In genomic region chr2:30249182-30249581, GRCm38 (mm10) we compare ENCODE assay signal across 23 mouse cellular contexts. TPM values are rescaled to one million over a fixed set of nuclear protein-coding genes. Genes with fewer than 3 reads are reported as not detected.
DNase-seq lines count a peak whose midpoint lies in the region; ATAC-seq and TF ChIP-seq lines count a peak whose summit lies in the region.
"Had no signal": no experiment of that assay in that cellular context is flagged by ENCODE, and none has a peak within 500 bp of the region (broad histone marks: within the 10 kb centered on the region; RNA-seq: fewer than 3 reads in every experiment).

No protein-coding gene starts in this region.

- intact Hi-C loops in heart, adult 2 months (cut with DNase I), result no loop called here

- no peak for DNase-seq in frontal cortex, adult 2 months (ENCODE audit: extremely low spot score in 1 of 2, low spot score in 1 of 2)
- peak in 1 of 2 experiments; percentile 20 for DNase-seq in heart, adult 2 months
- DNase-seq in heart, adult 9 months (ENCODE audit: low spot score in 2 of 2), result no peak
- DNase-seq in right cerebral cortex, adult 18-20 months, result peak; percentile 44
- DNase-seq in right cerebral cortex, postnatal 36 days (ENCODE audit: low spot score in 2 of 2), result no peak
- DNase-seq in lung, postnatal 14 days, result no peak
- DNase-seq: adrenal gland, postnatal 10 days; cerebellum, adult 11-12 months; cerebellum, adult 9-10 months; heart, postnatal 10 days; heart, postnatal 4 days had no signal

- H3K79me2 ChIP-seq in heart, adult 2 months (replicated peaks; ENCODE audit: control insufficient read depth, insufficient read depth, low read length), result peaks cover 12% of the 10 kb centered on the region

- TF ChIP-seq POLR2A in heart, adult 2 months (IDR thresholded peaks at IDR 0.05; ENCODE audit: insufficient read depth, low read depth, low read length), result no peak

- 84% methylated on average over 3 of the region's 3 CpGs for WGBS in heart, adult 2 months

- H3K4me1 ChIP-seq in heart, adult 2 months (ENCODE audit: control insufficient read depth, insufficient read depth, low read length), result peaks cover 57% of the 10 kb centered on the region
- H3K4me1 ChIP-seq: forebrain, embryonic 13.5 days had no signal

- TF ChIP-seq EP300 in heart, adult 2 months (IDR thresholded peaks at IDR 0.05; ENCODE audit: insufficient read depth, low read depth, low read length), result no peak

- H3K36me3 ChIP-seq in heart, adult 2 months (ENCODE audit: control insufficient read depth, insufficient read depth, low read length), result peaks cover 41% of the 10 kb centered on the region

- no peak overlapping the region for H3K4me3 ChIP-seq in heart, adult 2 months
- H3K4me3 ChIP-seq: forebrain, embryonic 13.5 days; heart, embryonic 10.5 days; hindbrain, embryonic 12.5 days had no signal

- peak overlapping the region; percentile 24 for H3K27ac ChIP-seq in heart, adult 2 months
- H3K27ac ChIP-seq: forebrain, embryonic 13.5 days; heart, embryonic 10.5 days; hindbrain, embryonic 12.5 days had no signal

- no peaks in the 10 kb centered on the region for H3K27me3 ChIP-seq in heart, adult 2 months (ENCODE audit: control insufficient read depth, insufficient read depth, low read length)
- H3K27me3 ChIP-seq: forebrain, embryonic 13.5 days; hindbrain, embryonic 12.5 days had no signal

- no peak for TF ChIP-seq CTCF in heart, adult 2 months (IDR thresholded peaks at IDR 0.05)

- ATAC-seq in frontal cortex, adult (ENCODE audit: low TSS enrichment), result peak; percentile 53; the same call in 1 of the 2 replicates
- ATAC-seq: forebrain, embryonic 13.5 days; hindbrain, embryonic 16.5 days; inflammation-experienced regulatory T-cells, adult 6 months had no signal

- no peak overlapping the region for H3K9ac ChIP-seq in heart, adult 2 months (ENCODE audit: low read depth, low read length)
- H3K9ac ChIP-seq: forebrain, embryonic 13.5 days; hindbrain, embryonic 12.5 days had no signal

RNA-seq across cellular contexts. Expression of gene Gm28035, which starts 8.8 kb away (rescaled TPM):
- 22.6 and 24.8 TPM in 2 replicates for polyA plus RNA-seq in frontal cortex, adult 2 months (2012; rRNA removed)
- 1 to 10 TPM; 4.6 to 6.0 TPM for total RNA-seq in heart, adult 2 months (2021)
- polyA plus RNA-seq in heart, adult 2 months (2012; rRNA removed), result 7.6 and 14.7 TPM in 2 replicates
- total RNA-seq: MEL had no signal

RNA-seq across cellular contexts. Expression of gene Lrrc8a, which starts 11.7 kb away (rescaled TPM):
- polyA plus RNA-seq in frontal cortex, adult 2 months (2012; rRNA removed), result 35.1 and 35.7 TPM in 2 replicates
- 10 to 100 TPM; 68.2 to 83.3 TPM for total RNA-seq in heart, adult 2 months (2021)
- 46.4 and 49.1 TPM in 2 replicates for polyA plus RNA-seq in heart, adult 2 months (2012; rRNA removed)

RNA-seq across cellular contexts. Expression of gene Phyhd1, which starts 16.8 kb away (rescaled TPM):
- polyA plus RNA-seq in frontal cortex, adult 2 months (2012; rRNA removed), result 33.8 and 34.0 TPM in 2 replicates
- 100 to 1,000 TPM; 112 to 148 TPM for total RNA-seq in heart, adult 2 months (2021)
- 108 and 180 TPM in 2 replicates for polyA plus RNA-seq in heart, adult 2 months (2012; rRNA removed)

RNA-seq across cellular contexts. Expression of gene Gm28038, which starts 31.7 kb away (rescaled TPM):
- not detected in 2 replicates for polyA plus RNA-seq in frontal cortex, adult 2 months (2012; rRNA removed)
- 1 to 10 TPM; 2.6 to 6.3 TPM for total RNA-seq in heart, adult 2 months (2021)
- not detected in 2 replicates for polyA plus RNA-seq in heart, adult 2 months (2012; rRNA removed)
- total RNA-seq: adrenal gland, postnatal 10 days; adrenal gland, postnatal 4 days; gastrocnemius, postnatal 4 days; heart, postnatal 10 days; MEL had no signal
- polyA plus RNA-seq: cortical plate, adult 2 months; embryonic facial prominence, embryonic 14.5 days; forebrain, embryonic 13.5 days; heart, embryonic 10.5 days; heart, embryonic 14.5 days; hindbrain, embryonic 12.5 days; hindbrain, embryonic 16.5 days had no signal

RNA-seq across cellular contexts. Expression of gene Dolk, which starts 37.0 kb away (rescaled TPM):
- 14.3 and 16.3 TPM in 2 replicates for polyA plus RNA-seq in frontal cortex, adult 2 months (2012; rRNA removed)
- 10 to 100 TPM; 21.6 to 25.3 TPM for total RNA-seq in heart, adult 2 months (2021)
- polyA plus RNA-seq in heart, adult 2 months (2012; rRNA removed), result 23.9 and 35.1 TPM in 2 replicates
